Mouse (Mus musculus): ENCODE results near the gene Ift80.

Ift80 gene

GRCm38 (mm10) chr3:69004437-69005337 lies at the start of gene Ift80, which contains the start of gene Smc4:
Gene Ift80, minus strand, starts transcription at chr3:69004570.
Gene Smc4, plus strand, starts transcription at chr3:69004738.
- in situ Hi-C loops (cut with MboI, MseI): no loop called here

- in situ Hi-C loops (cut with MboI, MseI): no loop called here
These were observed 47.5 kb upstream of the Ift80 start for GRCm38 (mm10) chr3:69051894-69052293.

- in situ Hi-C loops (cut with MboI, MseI): no loop called here
These were observed 44.6 kb upstream of the Ift80 start for GRCm38 (mm10) chr3:69049011-69049410.

GRCm38 (mm10) chr3:69047684-69048083 lies 43.3 kb upstream of the Ift80 start:
- in situ Hi-C loops (cut with MboI, MseI): no loop called here

GRCm38 (mm10) chr3:69046509-69046908 lies 42.1 kb upstream of the Ift80 start:
- in situ Hi-C loops (cut with MboI, MseI): no loop called here

- in situ Hi-C loops (cut with MboI, MseI): no loop called here
These were observed 41.4 kb upstream of the Ift80 start for GRCm38 (mm10) chr3:69045750-69046149.

GRCm38 (mm10) chr3:69045400-69045703 lies 41.0 kb upstream of the Ift80 start:
- in situ Hi-C loops (cut with MboI, MseI): no loop called here

- in situ Hi-C loops (cut with MboI, MseI): no loop called here
These were observed 40.5 kb upstream of the Ift80 start, which contains the start of gene Trim59 for GRCm38 (mm10) chr3:69044645-69045399. Gene Trim59, minus strand, starts transcription at chr3:69044755.

GRCm38 (mm10) chr3:69044167-69044591 lies 39.8 kb upstream of the Ift80 start:
- in situ Hi-C loops (cut with MboI, MseI): no loop called here

GRCm38 (mm10) chr3:69041298-69041697 lies 36.9 kb upstream of the Ift80 start:
- in situ Hi-C loops (cut with MboI, MseI): no loop called here

- in situ Hi-C loops (cut with MboI, MseI): no loop called here
These were observed 35.7 kb upstream of the Ift80 start for GRCm38 (mm10) chr3:69040105-69040504.

GRCm38 (mm10) chr3:69026133-69026783 lies 21.9 kb upstream of the Ift80 start:
- in situ Hi-C loops (cut with MboI, MseI): loop anchor here (10.0 kb wide), 1 partner anchor 59 kb away; no protein-coding TSS in a partner anchor

GRCm38 (mm10) chr3:69020764-69021163 lies 16.4 kb upstream of the Ift80 start:
- in situ Hi-C loops (cut with MboI, MseI): loop anchor here (10.0 kb wide), 1 partner anchor 64 kb away; no protein-coding TSS in a partner anchor

- in situ Hi-C loops (cut with MboI, MseI): loop anchor here (10.0 kb wide), 1 partner anchor 65 kb away; no protein-coding TSS in a partner anchor
These were observed 15.9 kb upstream of the Ift80 start for GRCm38 (mm10) chr3:69020285-69020684.

GRCm38 (mm10) chr3:69018635-69019034 lies 14.3 kb upstream of the Ift80 start:
- in situ Hi-C loops (cut with MboI, MseI): loop anchor here (10.0 kb wide), 1 partner anchor 726 kb away; no protein-coding TSS in a partner anchor

- in situ Hi-C loops (cut with MboI, MseI): loop anchor here (10.0 kb wide), 1 partner anchor 728 kb away; no protein-coding TSS in a partner anchor
These were observed 12.8 kb upstream of the Ift80 start for GRCm38 (mm10) chr3:69017181-69017580.

GRCm38 (mm10) chr3:69008873-69009272 lies 4.5 kb upstream of the Ift80 start:
- in situ Hi-C loops (cut with MboI, MseI): no loop called here

- in situ Hi-C loops (cut with MboI, MseI): no loop called here
These were observed 1.9 kb upstream of the Ift80 start for GRCm38 (mm10) chr3:69006246-69006760.

GRCm38 (mm10) chr3:69005338-69006245 lies 1.2 kb upstream of the Ift80 start:
- in situ Hi-C loops (cut with MboI, MseI): no loop called here

GRCm38 (mm10) chr3:69004055-69004436 lies 324 bp downstream of the Ift80 start:
- in situ Hi-C loops (cut with MboI, MseI): no loop called here
